Mouse (Mus musculus) heart, embryonic 13.5 days (tissue): Measurements from ENCODE around the gene 1700028P14Rik. TPM values are rescaled to one million over a fixed set of nuclear protein-coding genes. Genes with fewer than 3 reads are reported as not detected.
"Not testable (repeated sequence)": the region's sequence is repeated elsewhere in the genome, so short reads cannot be mapped to it uniquely, and the experiment has no call there.

Experiments used
- ATAC-seq: fragments of 200-750 bp; cut with Nextera tagmentation; 2 replicates; pipeline ENCODE4 v1.8.0; 2017; ENCODE audit warnings: moderate TSS enrichment; ENCODE audit not compliant: insufficient number of reproducible peaks, low FRiP score, low TSS enrichment; ENCODE audit errors: extremely low read depth
- H3K27ac ChIP-seq: fragments of 300-500 bp; sonication (generic); replicated peaks from 2 replicates; pipeline ENCODE4 v1.5.1; 2015; ENCODE audit warnings: moderate library complexity, mild to moderate bottlenecking, inconsistent platforms
- H3K27me3 ChIP-seq: fragments of 300-500 bp; sonication (generic); replicated peaks from 2 replicates; pipeline ENCODE4 v1.6.1; 2015; ENCODE audit warnings: mild to moderate bottlenecking, inconsistent platforms
- H3K36me3 ChIP-seq: fragments of 300-500 bp; sonication (generic); 2 replicates; pipeline ENCODE4 v1.6.1; 2015; ENCODE audit warnings: mild to moderate bottlenecking, inconsistent platforms
- H3K4me1 ChIP-seq: fragments of 300-500 bp; sonication (generic); 2 replicates; pipeline ENCODE4 v1.6.1; 2015; ENCODE audit warnings: inconsistent platforms
- H3K4me2 ChIP-seq: fragments of 300-500 bp; sonication (generic); 2 replicates; pipeline ENCODE4 v1.6.1; 2015; ENCODE audit warnings: inconsistent platforms, mild to moderate bottlenecking, moderate library complexity
- H3K4me3 ChIP-seq: fragments of 300-500 bp; sonication (generic); 2 replicates; pipeline ENCODE4 v1.5.1; 2015; ENCODE audit warnings: moderate library complexity, mild to moderate bottlenecking, inconsistent platforms
- H3K9ac ChIP-seq: fragments of 300-500 bp; sonication (generic); 2 replicates; pipeline ENCODE4 v1.6.1; 2015; ENCODE audit warnings: inconsistent platforms, mild to moderate bottlenecking, moderate library complexity
- H3K9me3 ChIP-seq: fragments of 300-500 bp; sonication (generic); 2 replicates; pipeline ENCODE4 v1.6.1; 2016; ENCODE audit warnings: inconsistent platforms
- WGBS: fragments of 180-500 bp; shearing (Covaris S2); methylation state at CpG from one replicate; pipeline ENCODE4 v1.1.7; 2015; ENCODE audit warnings: mixed read lengths; 5-methylcytosine and 5-hydroxymethylcytosine counted together
- polyA plus RNA-seq: library from polyadenylated mRNA; unstranded; fragments of >200 nt; fragmentation: Nextera tagmentation; extraction: Ambion mirVana; gene quantifications from 2 replicates; pipeline ENCODE4 v1.2.1, GENCODE M21; 2015

The 1700028P14Rik gene
- polyA plus RNA-seq, result not detected in 2 replicates

DNA sequence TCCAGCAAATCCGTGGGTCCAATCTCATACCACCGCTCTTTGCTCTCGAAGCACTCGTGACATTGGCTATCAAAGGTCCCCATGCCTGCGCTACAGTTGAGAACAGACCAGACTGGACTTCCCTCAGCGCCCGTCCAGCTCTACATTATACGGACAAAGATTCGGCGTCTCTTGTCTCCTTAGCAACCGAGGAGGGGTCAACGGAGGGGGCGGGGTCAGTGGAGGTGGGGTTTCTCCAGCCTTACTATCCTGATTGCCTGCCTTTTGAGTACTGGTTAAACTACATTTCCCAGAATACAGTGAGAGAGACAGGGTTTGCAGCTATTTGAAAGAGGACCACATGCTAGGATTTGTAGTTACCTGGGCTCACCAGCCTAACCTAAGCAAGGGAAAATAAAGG lies at the start of gene 1700028P14Rik:
TSS of gene 1700028P14Rik (minus strand) at position 169 of the 400 bp plus-strand sequence.
- WGBS, result 4% methylated on average over 13 of the region's 13 CpGs
- Histone ChIP-seq H3K27ac (no peak within 1 kb of the TSS), H3K4me3 (peak within 1 kb of the TSS; percentile 33), H3K9ac (no peak within 1 kb of the TSS), H3K27me3 (no peaks in the 10 kb centered on the region; the same call in 1 of the 2 replicates), H3K9me3 (no peaks in the 10 kb centered on the region), H3K36me3 (no peaks in the 10 kb centered on the region), H3K4me2 (peak within 1 kb of the TSS; percentile 59), H3K4me1 (peaks cover 6% of the 10 kb centered on the region)
- no peak for ATAC-seq

DNA sequence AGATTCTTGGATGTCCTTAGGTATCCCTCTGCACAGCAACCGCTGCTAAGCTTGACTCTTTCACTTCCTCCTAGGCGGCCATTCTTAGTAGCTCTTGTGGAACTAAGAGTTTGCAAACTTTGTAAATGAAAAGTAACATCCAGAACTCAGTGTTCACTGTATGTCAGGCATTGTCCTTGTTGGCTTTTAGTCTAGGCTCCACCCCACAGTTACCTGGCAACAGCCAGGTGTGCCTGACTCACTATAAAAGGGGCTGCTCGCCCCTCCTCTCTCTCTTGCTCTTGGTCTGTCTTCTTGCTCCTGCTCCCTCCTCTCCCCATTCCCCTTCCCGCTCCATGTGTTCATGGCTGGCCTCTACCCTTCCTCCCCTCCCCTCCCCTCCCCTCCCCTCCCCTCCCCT lies 46.5 kb upstream of the 1700028P14Rik start:
- no peak overlapping the region for H3K9ac ChIP-seq
- WGBS, result 81% methylated on average over 4 of the region's 4 CpGs
- H3K36me3 ChIP-seq, result peaks cover 77% of the 10 kb centered on the region
- no peak overlapping the region for H3K4me2 ChIP-seq
- no peak for ATAC-seq
- no peak overlapping the region for H3K4me3 ChIP-seq
- no peaks in the 10 kb centered on the region for H3K27me3 ChIP-seq
- H3K4me1 ChIP-seq, result peaks cover 12% of the 10 kb centered on the region; the same call in 1 of the 2 replicates
- no peaks in the 10 kb centered on the region for H3K9me3 ChIP-seq
- H3K27ac ChIP-seq, result no peak overlapping the region

DNA sequence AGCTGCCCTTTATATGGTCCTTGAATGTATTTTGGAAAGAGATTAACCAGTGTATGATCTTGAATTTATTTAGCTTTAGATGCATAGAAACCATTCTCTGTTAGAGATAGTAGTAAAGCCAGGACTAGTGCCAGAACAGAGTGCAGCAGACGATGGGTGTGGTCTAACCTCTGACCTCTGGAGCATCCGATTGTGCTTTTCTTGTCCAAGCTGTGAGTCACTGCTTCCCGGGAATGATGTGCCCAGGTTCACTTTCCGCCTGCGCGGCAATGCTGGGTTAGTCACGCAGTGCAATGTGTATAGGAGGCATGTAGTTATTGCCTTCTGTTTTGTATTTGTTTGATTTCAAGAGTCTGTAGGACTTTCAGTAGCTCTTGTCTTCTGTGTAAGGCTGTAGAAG lies 45.8 kb upstream of the 1700028P14Rik start:
- 79% methylated on average over 7 of the region's 7 CpGs for WGBS
- Histone ChIP-seq H3K4me2 (no peak overlapping the region), H3K4me3 (no peak overlapping the region), H3K36me3 (peaks cover 73% of the 10 kb centered on the region), H3K27me3 (no peaks in the 10 kb centered on the region), H3K9ac (no peak overlapping the region), H3K27ac (no peak overlapping the region), H3K4me1 (peaks cover 15% of the 10 kb centered on the region), H3K9me3 (no peaks in the 10 kb centered on the region)
- no peak for ATAC-seq

DNA sequence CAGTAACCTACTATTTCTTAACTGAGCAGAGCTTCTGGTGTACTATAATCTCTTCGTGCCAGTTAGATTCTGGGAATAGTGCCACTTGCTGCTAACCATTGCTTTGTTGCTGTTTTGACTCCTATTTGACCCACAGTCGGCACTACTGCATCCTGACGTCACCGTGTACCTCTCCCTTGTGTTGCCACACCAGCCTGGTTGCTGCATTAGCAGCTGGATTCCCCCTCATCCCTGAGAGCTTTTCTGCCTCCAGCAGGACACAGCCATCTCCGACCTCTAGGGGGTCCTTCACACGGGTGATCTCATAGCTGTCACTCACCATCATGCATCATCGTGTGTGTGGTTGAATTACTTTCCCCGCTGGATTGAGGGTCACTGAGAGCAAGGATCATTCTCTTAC lies 45.2 kb upstream of the 1700028P14Rik start:
- Histone ChIP-seq H3K27ac (no peak overlapping the region), H3K4me1 (peaks cover 15% of the 10 kb centered on the region), H3K4me3 (no peak overlapping the region), H3K27me3 (no peaks in the 10 kb centered on the region), H3K9me3 (no peaks in the 10 kb centered on the region), H3K36me3 (peaks cover 68% of the 10 kb centered on the region), H3K9ac (no peak overlapping the region), H3K4me2 (no peak overlapping the region)
- no peak for ATAC-seq
- 75% methylated on average over 8 of the region's 8 CpGs for WGBS

DNA sequence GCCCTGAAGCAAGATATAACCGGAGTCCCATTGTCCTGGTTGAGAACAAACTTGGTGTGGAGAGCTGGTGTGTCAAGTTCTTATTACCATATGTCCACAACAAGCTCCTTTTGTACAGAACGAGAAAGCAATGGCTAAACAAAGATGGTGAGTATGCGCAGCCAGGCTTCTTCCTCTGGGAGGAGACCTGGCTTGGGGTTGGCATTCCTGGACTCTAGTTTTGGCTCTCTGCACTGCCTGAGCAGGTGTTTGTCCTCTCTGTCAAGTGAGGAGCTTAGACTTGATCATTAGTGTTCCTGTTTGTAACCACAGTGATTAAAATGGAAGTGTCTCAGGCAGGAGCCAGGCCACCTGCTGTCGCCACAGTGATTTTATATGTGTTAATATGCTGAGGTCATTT lies 41.7 kb upstream of the 1700028P14Rik start:
- H3K27me3 ChIP-seq, result no peaks in the 10 kb centered on the region
- 80% methylated on average over 4 of the region's 4 CpGs for WGBS
- H3K27ac ChIP-seq, result no peak overlapping the region
- no peaks in the 10 kb centered on the region for H3K9me3 ChIP-seq
- no peak for ATAC-seq
- no peak overlapping the region for H3K9ac ChIP-seq
- H3K4me1 ChIP-seq, result peaks cover 18% of the 10 kb centered on the region; the same call in 1 of the 2 replicates
- no peak overlapping the region for H3K4me3 ChIP-seq
- H3K36me3 ChIP-seq, result peaks cover 49% of the 10 kb centered on the region
- no peak overlapping the region for H3K4me2 ChIP-seq

DNA sequence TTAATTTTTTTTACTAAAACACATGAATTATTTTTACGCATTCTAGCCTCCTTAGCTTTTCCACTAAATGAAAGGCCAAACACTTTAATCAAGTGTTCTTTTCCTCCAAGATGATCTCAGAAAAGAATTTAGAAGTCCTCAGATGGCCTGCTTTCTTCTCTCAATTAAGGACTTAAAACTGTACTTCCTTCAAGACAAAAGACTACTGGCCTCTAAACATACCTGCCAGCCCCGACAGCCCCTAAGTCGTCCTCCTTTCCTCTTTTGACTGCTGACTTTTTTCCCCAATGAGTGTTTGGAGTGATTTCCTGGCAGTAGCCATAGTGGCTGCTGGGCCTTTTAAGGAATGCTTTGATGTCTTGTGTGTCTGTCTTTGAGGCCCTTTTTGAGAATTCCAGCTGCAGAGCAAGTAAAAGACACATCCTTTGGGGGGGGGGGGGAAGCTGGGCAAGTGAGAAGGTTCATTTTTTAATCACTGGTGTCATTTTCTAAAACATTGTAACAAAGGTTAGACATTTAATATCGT lies 35.9 kb upstream of the 1700028P14Rik start:
- 25% methylated on average over 4 of the region's 4 CpGs for WGBS
- Histone ChIP-seq H3K4me3 (peak overlapping the region; percentile 86), H3K9ac (peak overlapping the region; percentile 94), H3K36me3 (no peaks in the 10 kb centered on the region), H3K4me1 (peaks cover 17% of the 10 kb centered on the region), H3K4me2 (peak overlapping the region; percentile 78), H3K27ac (peak overlapping the region; percentile 50; the same call in 1 of the 2 replicates), H3K9me3 (no peaks in the 10 kb centered on the region), H3K27me3 (no peaks in the 10 kb centered on the region)
- ATAC-seq, result no peak

DNA sequence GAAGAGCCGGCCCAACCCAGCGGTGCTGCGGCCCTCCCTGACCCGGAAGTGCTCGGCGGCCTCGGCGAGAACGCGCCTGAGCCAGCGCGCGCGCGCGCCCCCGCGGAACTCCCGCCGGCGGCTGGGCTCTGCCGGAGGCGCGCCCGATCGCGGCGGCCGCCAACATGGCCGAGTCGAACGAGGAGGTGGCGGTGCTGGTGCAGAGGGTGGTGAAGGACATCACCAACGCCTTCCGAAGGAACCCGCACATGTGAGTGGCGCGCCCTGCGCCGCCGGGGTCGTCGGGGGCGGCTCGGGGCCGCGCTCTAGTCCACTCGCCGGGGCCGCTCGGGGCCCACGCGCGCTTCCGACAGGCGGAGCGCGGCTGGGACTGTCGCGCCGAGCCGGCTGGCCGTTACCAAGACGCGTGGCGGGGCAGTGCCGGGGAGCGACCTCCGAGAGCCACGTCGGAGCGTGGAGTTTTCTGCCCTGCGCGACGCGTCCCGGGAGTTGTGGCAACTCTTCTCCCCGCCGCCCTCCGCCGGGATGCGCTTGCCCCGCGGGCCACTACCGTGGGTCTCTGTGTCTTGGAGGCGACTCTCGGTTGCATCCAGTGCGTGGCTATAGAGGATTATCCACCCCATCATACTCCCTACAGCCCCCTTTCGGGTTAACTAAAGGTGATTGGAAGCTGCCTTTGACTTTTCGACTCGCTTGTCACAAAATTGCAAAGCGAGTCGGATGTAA lies 34.8 kb upstream of the 1700028P14Rik start, which contains the start of gene Ptar1:
TSS of gene Ptar1 (plus strand) at position 134 of the 726 bp plus-strand sequence.
- Histone ChIP-seq H3K4me3 (peak within 1 kb of the TSS; percentile 86), H3K9ac (peak within 1 kb of the TSS; percentile 94), H3K36me3 (no peaks in the 10 kb centered on the region), H3K4me2 (peak within 1 kb of the TSS; percentile 78), H3K27me3 (no peaks in the 10 kb centered on the region), H3K9me3 (no peaks in the 10 kb centered on the region), H3K27ac (peak within 1 kb of the TSS; percentile 93), H3K4me1 (peaks cover 15% of the 10 kb centered on the region)
- ATAC-seq, result peak; percentile 72
- under 1% methylated on average over 83 of the region's 93 CpGs for WGBS

DNA sequence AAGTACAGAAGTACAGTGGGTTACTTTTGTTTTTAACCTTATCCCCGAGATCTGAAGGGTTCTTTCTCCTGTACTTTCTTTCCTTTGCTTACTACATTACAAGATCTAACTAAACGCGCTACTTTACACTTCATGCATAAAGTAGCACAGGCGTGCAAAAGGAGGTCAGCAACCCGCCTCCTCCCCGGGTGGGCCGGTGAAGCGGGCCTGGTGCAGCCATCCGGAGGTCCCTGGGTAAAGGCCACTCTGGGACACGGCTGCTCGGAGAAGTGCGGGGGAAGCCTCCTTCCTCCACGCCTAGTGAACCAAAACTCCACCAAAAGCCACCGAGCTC lies 34.3 kb upstream of the 1700028P14Rik start:
- 2% methylated on average over 14 of the region's 14 CpGs for WGBS
- H3K4me2 ChIP-seq, result peak overlapping the region; percentile 78
- peaks cover 13% of the 10 kb centered on the region for H3K4me1 ChIP-seq
- no peaks in the 10 kb centered on the region for H3K36me3 ChIP-seq
- no peaks in the 10 kb centered on the region for H3K9me3 ChIP-seq
- H3K9ac ChIP-seq, result peak overlapping the region; percentile 94
- H3K4me3 ChIP-seq, result peak overlapping the region; percentile 86
- no peaks in the 10 kb centered on the region for H3K27me3 ChIP-seq
- peak; percentile 32; the same call in 1 of the 2 replicates for ATAC-seq
- peak overlapping the region; percentile 93 for H3K27ac ChIP-seq

DNA sequence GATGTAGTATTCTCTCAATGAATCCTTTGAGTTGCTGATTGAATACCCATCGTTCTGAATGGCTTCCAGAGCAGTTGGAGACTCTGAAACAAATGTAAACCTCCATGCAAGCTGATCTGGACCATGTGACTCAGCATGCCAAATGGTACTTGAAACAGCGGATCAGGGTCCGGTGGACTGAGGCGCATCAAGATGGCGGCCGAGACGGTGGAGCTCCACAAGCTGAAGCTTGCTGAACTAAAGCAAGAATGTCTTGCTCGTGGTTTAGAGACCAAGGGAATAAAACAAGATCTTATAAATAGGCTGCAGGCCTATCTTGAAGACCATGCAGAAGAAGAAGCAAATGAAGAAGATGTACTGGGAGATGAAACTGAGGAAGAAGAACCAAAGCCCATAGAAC lies 23.0 kb upstream of the 1700028P14Rik start:
- 86% methylated on average over 8 of the region's 8 CpGs for WGBS
- not testable (repeated sequence) for H3K4me2 ChIP-seq

DNA sequence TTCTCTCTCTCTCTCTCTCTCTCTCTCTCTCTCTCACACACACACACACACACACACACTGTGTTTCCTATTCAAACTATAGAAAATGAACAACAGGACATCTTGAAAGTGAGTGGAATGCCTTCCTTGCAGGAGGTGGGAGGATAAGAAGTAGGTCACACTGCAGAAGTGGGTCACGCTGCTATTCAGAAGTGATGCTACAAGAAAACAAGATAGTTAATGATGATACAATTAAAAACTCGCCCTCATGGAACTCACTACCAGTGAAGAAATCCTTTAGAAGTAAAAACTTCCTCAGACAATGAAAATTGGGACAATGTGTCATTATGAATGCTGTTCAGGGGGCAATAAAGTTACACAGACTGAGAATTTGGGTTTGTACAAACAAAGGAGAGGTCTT lies 20.4 kb upstream of the 1700028P14Rik start:
- Histone ChIP-seq H3K27ac (no peak overlapping the region), H3K4me2 (no peak overlapping the region), H3K27me3 (no peaks in the 10 kb centered on the region), H3K9ac (no peak overlapping the region), H3K4me3 (no peak overlapping the region), H3K9me3 (peaks cover 4% of the 10 kb centered on the region; the same call in 1 of the 2 replicates), H3K4me1 (no peaks in the 10 kb centered on the region), H3K36me3 (no peaks in the 10 kb centered on the region)
- no peak for ATAC-seq
- WGBS, result 61% methylated on average over 2 of the region's 2 CpGs

More for the DNA sequence above, 23.0 kb upstream of the 1700028P14Rik start:
- H3K27me3 ChIP-seq, ATAC-seq, H3K4me1 ChIP-seq, H3K9ac ChIP-seq, H3K36me3 ChIP-seq, H3K9me3 ChIP-seq, H3K27ac ChIP-seq, H3K4me3 ChIP-seq: not testable (repeated sequence)

DNA sequence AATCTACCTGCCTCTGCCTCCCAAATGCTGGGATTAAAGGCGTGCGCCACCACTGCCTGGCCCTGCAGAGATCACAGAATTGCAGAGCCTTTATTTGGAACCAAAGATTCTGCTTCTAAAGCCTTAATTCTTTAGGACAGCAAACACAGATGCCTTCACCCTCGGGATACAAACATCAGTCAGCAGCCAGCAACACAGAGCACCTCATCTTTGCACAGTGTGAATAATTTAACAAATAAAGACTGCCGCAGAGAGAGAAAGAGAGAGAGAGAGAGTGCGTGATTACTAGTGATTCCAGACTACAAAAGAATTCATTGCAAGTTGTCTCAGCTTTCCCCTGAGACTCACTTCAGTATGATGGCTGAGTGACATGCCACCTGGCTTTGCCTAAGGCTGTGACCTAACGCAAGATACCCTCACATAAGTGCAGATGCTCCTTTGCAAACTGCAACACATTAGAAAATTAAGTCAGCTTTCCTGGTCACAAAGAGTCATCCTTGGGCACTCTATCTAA lies 15.6 kb upstream of the 1700028P14Rik start:
- no peak for ATAC-seq
- Histone ChIP-seq H3K9ac (no peak overlapping the region), H3K4me3 (no peak overlapping the region), H3K27ac (no peak overlapping the region), H3K4me2 (no peak overlapping the region), H3K36me3 (no peaks in the 10 kb centered on the region), H3K4me1 (no peaks in the 10 kb centered on the region), H3K27me3 (no peaks in the 10 kb centered on the region), H3K9me3 (no peaks in the 10 kb centered on the region)
- WGBS, result 73% methylated on average over 6 of the region's 6 CpGs
